Mouse (Mus musculus) macrophage (primary cell): ENCODE data around the gene Satb2. TPM values are rescaled to one million over a fixed set of nuclear protein-coding genes. Genes with fewer than 3 reads are reported as not detected.
"Not testable (repeated sequence)": the region's sequence is repeated elsewhere in the genome, so short reads cannot be mapped to it uniquely, and the experiment has no call there.

Experiments
- H3K27ac ChIP-seq: fragments of 350-480 bp; formaldehyde crosslinking; 2 replicates; pipeline ENCODE4 v1.9.0; 2021
- H3K36me3 ChIP-seq: fragments of 350-480 bp; formaldehyde crosslinking; 2 replicates; pipeline ENCODE4 v1.9.0; 2021; ENCODE audit errors: inconsistent target
- H3K4me3 ChIP-seq: fragments of 350-480 bp; formaldehyde crosslinking; 2 replicates; pipeline ENCODE4 v1.9.0; 2021; ENCODE audit errors: inconsistent target
- H3K79me2 ChIP-seq: fragments of 350-480 bp; formaldehyde crosslinking; 2 replicates; pipeline ENCODE4 v1.9.0; 2021; ENCODE audit errors: inconsistent target
- WGBS: methylation state at CpG from one replicate; pipeline ENCODE4 v1.1.7; 2026; ENCODE audit warnings: inconsistent platforms; ENCODE audit not compliant: missing documents; 5-methylcytosine and 5-hydroxymethylcytosine counted together
- polyA plus RNA-seq: library from polyadenylated mRNA; stranded (reverse); fragments of 250-400 nt; gene quantifications from 3 replicates; pipeline ENCODE4 v1.2.4, GENCODE M21; 2018; ENCODE audit warnings: inconsistent platforms

The Satb2 gene
- polyA plus RNA-seq, 1 experiment from 2014 or later, result 0.72 TPM

DNA sequence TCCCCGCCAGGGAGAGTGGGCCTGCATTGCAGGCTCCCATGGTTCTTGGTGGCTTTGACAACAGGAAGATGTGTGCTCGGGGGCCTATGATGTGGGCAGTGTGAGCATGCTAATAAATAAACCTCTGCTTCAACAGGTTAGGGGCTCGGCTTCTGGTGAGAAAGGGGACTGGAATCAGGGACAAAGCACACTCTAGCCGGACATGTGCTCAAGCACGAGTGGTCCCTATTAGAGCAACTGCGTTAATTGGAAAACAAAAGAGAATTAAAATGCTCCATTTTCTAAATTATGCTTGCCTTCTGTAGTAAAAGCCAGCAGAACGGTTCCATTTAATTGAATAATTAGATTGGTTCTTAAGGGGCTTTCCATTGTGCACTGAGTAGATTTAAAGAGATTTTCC, 177.8 kb downstream of the Satb2 start:
- no peaks in the 10 kb centered on the region for H3K36me3 ChIP-seq
- 95% methylated on average over 7 of the region's 7 CpGs for WGBS

DNA sequence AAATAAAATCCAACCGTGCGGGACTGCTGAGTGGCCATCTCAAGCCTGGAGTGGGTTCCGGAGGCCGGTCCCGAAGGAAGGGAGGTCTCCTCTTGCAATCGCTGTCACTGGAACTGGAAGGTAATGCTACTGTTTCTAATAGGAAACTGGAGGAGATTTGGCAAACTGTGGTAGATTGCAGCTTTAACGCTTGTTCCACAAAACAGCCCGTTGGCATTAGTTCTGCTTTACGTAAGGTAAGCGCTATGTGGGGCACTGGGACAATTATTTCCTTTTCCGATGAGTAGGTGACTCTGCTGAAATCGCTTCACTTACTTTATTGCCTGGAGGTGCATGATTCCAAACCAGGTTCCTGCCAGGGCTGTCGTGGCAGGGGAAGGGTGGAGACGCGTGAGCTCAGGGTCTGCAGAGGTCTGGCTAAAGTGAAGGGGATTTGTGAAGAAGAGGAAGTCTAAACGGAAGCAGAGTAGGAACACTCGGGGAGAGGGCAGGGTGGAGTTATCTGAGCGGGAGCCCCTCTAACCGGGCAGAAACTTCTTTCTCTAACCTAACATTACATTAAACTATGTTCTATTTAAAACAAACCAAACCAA, 183.3 kb downstream of the Satb2 start:
- Histone ChIP-seq H3K79me2 (no peaks in the 10 kb centered on the region), H3K36me3 (no peaks in the 10 kb centered on the region), H3K4me3 (no peak overlapping the region; the same call in 1 of the 2 replicates), H3K27ac (no peak overlapping the region)
- whole genome bisulfite sequencing, result 29% methylated on average over 19 of the region's 19 CpGs

More for the DNA sequence above, 177.8 kb downstream of the Satb2 start:
- Histone ChIP-seq H3K79me2 (no peaks in the 10 kb centered on the region), H3K4me3 (no peak overlapping the region), H3K27ac (no peak overlapping the region)

DNA sequence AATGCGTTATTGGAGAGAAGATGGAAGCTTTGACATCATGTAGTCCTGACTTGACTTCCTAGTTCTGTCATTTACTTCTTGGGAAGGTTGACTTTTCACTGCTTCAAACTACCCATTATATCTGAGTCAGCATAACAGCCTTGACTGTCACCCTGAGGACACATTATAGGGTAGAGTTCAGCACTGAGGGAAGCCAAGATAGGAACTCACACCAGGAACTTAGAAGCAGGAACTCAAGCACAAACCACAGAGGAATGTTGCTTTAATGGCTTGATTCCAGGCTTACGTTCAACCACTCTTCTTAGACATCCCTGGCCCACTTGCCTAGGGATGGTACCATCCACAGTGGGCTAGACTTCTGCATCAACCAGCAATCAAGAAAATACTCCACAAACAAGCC, 188.8 kb downstream of the Satb2 start:
- Histone ChIP-seq H3K36me3 (no peaks in the 10 kb centered on the region), H3K27ac (no peak overlapping the region), H3K79me2 (no peaks in the 10 kb centered on the region), H3K4me3 (no peak overlapping the region)
- 61% methylated on average over 2 of the region's 2 CpGs for WGBS

DNA sequence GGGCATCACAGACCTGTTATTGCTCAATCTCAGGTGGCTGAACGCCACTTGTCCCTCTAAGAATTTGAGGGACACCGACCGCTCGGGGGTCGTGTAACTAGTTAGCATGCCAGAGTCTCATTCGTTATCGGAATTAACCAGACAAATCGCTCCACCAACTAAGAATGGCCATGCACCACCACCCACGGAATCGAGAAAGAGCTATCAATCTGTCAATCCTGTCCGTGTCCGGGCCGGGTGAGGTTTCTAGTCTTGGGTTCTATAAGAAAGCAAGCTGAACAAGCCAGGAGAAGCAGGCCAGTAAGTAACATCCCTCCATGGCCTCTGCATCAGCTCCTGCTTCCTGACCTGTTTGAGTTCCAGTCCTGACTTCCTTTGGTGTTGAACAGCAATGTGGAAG, 196.3 kb downstream of the Satb2 start:
- H3K36me3 ChIP-seq, H3K79me2 ChIP-seq, H3K4me3 ChIP-seq, H3K27ac ChIP-seq: not testable (repeated sequence)
- 88% methylated on average over 13 of the region's 13 CpGs for WGBS

DNA sequence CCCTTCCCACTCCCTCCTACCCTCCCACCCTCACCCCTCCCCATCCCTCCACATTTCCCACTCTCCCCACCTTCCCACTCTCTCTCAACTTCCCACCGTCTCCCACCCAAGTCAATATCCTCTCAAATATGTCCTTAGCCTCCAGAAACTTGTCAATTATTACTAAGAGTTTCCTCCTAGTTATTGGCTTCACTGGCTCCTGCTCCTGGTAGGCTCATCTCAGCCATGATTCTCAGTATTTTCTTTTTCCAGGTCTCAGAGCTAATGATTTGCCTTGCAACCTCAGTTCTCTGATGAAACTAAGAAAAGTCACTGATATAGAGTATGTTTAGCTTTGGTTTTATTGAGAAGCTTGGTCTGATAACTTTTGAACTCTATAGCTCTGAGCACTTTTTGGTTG, 214.2 kb downstream of the Satb2 start:
- WGBS, result 83% methylated on average over 1 of the region's 1 CpGs
- H3K4me3 ChIP-seq, result no peak overlapping the region
- H3K79me2 ChIP-seq, result no peaks in the 10 kb centered on the region
- H3K27ac ChIP-seq, result no peak overlapping the region
- no peaks in the 10 kb centered on the region for H3K36me3 ChIP-seq

DNA sequence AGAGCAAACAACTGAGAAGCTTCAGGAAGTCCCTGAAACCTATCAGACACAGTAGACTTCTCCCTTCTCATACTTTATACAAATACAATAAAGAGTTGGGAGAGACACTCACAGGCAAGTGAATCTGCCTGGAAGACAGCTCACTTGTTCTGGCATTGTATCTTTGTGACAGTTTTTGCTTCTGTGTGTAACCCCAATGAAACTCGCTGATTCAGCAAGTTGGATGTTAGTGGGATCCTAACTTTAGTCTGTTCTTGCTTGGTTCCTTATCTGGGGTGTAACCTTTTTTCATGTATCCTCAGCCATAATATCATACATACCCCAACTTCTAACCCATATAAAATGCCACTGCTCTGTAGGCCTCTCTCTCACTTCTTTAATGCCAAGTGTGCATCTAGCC, 216.9 kb downstream of the Satb2 start:
- Histone ChIP-seq H3K27ac (no peak overlapping the region), H3K4me3 (no peak overlapping the region), H3K36me3 (no peaks in the 10 kb centered on the region), H3K79me2 (no peaks in the 10 kb centered on the region)
- 88% methylated on average over 1 of the region's 1 CpGs for WGBS

DNA sequence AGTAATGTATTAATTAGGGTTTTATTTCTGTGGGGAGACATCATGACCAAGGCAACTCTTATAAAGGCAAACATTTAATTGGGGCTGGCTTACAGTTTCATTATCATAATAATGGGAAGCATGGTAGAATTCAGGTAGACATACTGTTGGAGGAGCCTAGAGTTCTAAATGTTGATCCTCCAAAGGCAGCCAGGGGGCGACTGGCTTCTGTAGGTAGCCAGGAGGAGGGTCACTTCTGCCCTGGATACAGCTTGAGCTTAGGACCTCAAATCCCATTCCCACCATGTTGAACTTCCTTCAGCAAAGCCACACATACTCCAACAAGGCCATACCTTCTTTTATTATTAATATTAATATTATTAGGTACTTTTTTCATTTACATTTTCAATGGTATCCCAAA, 225.2 kb downstream of the Satb2 start:
- WGBS, result 42% methylated on average over 1 of the region's 1 CpGs
- no peak overlapping the region for H3K4me3 ChIP-seq

DNA sequence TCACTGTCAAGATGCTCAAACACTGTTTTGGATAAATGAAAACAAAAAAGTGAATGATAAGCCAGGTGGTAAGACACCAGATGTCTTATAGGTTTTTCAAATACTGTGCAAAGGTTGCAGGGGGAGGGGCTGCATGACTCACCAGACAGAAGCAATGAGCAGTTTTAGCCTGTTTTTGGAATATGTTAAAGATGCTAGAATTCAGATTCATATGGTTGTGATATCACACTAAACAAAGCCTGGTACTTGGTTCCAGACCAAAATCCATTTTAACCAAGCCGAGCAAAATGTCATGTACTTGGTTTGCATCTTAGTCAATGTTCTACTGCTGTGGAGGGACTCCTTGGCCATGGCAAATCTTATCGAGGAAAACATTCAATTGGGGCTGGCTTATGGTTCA, 227.8 kb downstream of the Satb2 start:
- H3K4me3 ChIP-seq, result no peak overlapping the region
- no peaks in the 10 kb centered on the region for H3K79me2 ChIP-seq
- no peak overlapping the region for H3K27ac ChIP-seq
- WGBS, result 69% methylated on average over 2 of the region's 2 CpGs
- no peaks in the 10 kb centered on the region for H3K36me3 ChIP-seq

More for the DNA sequence above, 225.2 kb downstream of the Satb2 start:
- H3K36me3 ChIP-seq, result no peaks in the 10 kb centered on the region
- no peaks in the 10 kb centered on the region for H3K79me2 ChIP-seq
- no peak overlapping the region for H3K27ac ChIP-seq

DNA sequence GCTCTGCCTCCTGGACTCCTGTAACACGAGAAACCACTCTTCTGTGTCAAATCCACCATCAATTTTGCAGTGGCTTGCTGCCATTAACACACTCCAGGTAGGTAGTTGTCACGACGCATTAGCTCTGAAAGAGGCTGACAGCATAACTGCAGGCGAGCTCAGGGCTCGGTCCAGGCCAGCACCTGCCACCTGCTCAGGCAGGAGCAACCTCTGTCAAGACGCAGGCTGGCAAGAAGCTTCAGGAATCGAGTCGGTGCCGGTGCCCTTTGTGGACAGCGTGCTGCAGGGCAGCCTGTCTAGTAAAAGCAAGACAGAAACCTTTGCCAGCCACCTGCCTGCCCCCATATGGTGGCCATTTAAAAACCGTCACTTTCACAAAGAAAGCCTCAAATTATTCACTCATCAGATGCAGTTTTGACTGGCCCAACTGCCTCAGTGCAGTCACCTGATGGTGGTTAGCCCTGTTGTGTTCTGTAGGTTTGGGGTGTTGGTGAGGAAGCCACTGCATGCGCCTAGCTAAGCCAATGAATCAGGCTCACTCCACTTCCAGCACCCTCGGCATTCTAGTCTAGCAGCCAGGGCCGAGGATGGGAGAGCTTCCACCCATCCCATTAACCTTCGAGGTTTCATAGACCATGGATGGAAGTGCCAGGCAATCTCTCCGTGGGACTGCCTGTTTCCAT, 228.7 kb downstream of the Satb2 start:
- Histone ChIP-seq H3K36me3 (no peaks in the 10 kb centered on the region), H3K4me3 (no peak overlapping the region), H3K27ac (no peak overlapping the region), H3K79me2 (no peaks in the 10 kb centered on the region)
- WGBS, result 93% methylated on average over 16 of the region's 16 CpGs

DNA sequence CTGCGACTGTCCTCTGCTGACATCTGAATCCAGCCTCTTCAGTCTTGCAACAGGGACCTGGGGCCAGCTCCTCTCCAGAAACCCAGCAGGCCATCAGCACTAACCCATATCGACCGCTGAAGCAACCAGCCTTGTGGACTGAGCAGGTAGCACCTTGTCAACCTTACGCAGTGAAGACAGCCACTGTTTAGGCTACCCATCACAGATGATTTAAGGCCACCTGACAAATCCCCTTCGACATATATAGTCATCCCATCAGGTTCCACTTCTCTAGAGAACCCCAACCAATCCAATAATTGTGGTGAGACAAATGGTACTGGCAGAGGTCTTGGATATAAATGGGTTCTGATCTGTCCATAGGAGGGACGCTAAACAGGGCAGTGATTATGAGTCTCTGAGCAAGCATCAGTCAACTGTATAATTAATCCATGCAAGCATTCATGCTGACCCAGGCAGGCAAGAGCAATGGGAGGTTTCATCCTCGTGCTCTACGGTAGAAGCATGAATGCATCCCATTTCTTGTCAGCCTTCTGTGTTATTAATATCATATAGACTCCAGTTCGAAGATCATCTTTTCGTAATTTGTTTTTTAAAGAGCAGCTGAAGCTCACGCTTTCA, 229.5 kb downstream of the Satb2 start:
- WGBS, result 93% methylated on average over 11 of the region's 11 CpGs
- Histone ChIP-seq H3K27ac (no peak overlapping the region), H3K4me3 (no peak overlapping the region), H3K36me3 (no peaks in the 10 kb centered on the region), H3K79me2 (no peaks in the 10 kb centered on the region)
